Mouse (Mus musculus): ENCODE measurements around the gene Rps3. TPM values are rescaled to one million over a fixed set of nuclear protein-coding genes. Genes with fewer than 3 reads are reported as not detected.

The Rps3 gene
- 624 TPM for polyA plus RNA-seq (2014; fragmentation: Illumina TruSeq; extraction: RNeasy Lipid Tissue Mini Kit (QIAGEN cat#74804); ENCODE audit: low read depth, low replicate concordance)

GRCm38 (mm10) chr7:99483271-99483923, at the start of gene Rps3:
TSS of gene Rps3 (minus strand) at chr7:99483738.

DNA sequence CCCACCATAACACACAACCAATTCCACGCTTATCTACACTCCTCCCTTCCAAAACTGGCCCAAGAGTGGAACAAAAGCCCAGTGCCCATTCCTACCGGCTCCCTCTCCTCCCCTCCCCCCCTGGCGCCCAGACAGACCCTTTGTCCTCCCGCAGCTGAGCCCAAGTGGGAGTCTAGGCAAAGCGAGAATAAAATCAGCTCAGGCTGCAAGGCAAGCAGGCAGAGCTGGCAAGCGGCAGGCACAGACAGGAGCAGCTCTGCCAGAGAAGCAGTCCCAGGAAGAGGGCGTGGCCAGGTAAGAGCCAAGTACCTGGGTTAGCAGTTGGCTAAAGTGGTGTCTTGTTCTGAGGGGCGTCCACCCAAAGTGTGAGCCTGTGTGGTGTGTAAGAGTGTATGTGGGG, 17.7 kb downstream of the Rps3 start, which contains the start of gene Klhl35:
Gene Klhl35, plus strand, starts transcription at position 194 of the 400 bp plus-strand sequence.

Other genes with a start within 250 kb of the Rps3 start
- gene Mogat2, start 245.1 kb downstream of the Rps3 start, polyA plus RNA-seq (2014; fragmentation: Illumina TruSeq; extraction: RNeasy Lipid Tissue Mini Kit (QIAGEN cat#74804); ENCODE audit: low read depth, low replicate concordance) = not detected
- gene Map6, start 216.3 kb downstream of the Rps3 start, polyA plus RNA-seq (2014; fragmentation: Illumina TruSeq; extraction: RNeasy Lipid Tissue Mini Kit (QIAGEN cat#74804); ENCODE audit: low read depth, low replicate concordance) = 5.0 TPM
- 258 TPM for gene Serpinh1, start 130.5 kb downstream of the Rps3 start, polyA plus RNA-seq (2014; fragmentation: Illumina TruSeq; extraction: RNeasy Lipid Tissue Mini Kit (QIAGEN cat#74804); ENCODE audit: low read depth, low replicate concordance)
- 18.2 TPM for gene Gdpd5, start 102.3 kb downstream of the Rps3 start, polyA plus RNA-seq (2014; fragmentation: Illumina TruSeq; extraction: RNeasy Lipid Tissue Mini Kit (QIAGEN cat#74804); ENCODE audit: low read depth, low replicate concordance)
- not detected for gene Klhl35, start 17.7 kb downstream of the Rps3 start, polyA plus RNA-seq (2014; fragmentation: Illumina TruSeq; extraction: RNeasy Lipid Tissue Mini Kit (QIAGEN cat#74804); ENCODE audit: low read depth, low replicate concordance)
- 18.8 TPM for gene Arrb1, start 51.7 kb upstream of the Rps3 start, polyA plus RNA-seq (2014; fragmentation: Illumina TruSeq; extraction: RNeasy Lipid Tissue Mini Kit (QIAGEN cat#74804); ENCODE audit: low read depth, low replicate concordance)
- 2.2 TPM for gene Tpbgl, start 143.4 kb upstream of the Rps3 start, polyA plus RNA-seq (2014; fragmentation: Illumina TruSeq; extraction: RNeasy Lipid Tissue Mini Kit (QIAGEN cat#74804); ENCODE audit: low read depth, low replicate concordance)
- 10.3 TPM for gene Slco2b1, start 227.6 kb upstream of the Rps3 start, polyA plus RNA-seq (2014; fragmentation: Illumina TruSeq; extraction: RNeasy Lipid Tissue Mini Kit (QIAGEN cat#74804); ENCODE audit: low read depth, low replicate concordance)
- gene Olfr520, start 246.5 kb upstream of the Rps3 start, polyA plus RNA-seq (2014; fragmentation: Illumina TruSeq; extraction: RNeasy Lipid Tissue Mini Kit (QIAGEN cat#74804); ENCODE audit: low read depth, low replicate concordance) = not detected

All from heart, adult 10 weeks (tissue).